25 mouse cellular contexts compared by ENCODE assay signal in genomic region chr11:75793351-75793750, GRCm38 (mm10). TPM values are rescaled to one million over a fixed set of nuclear protein-coding genes. Genes with fewer than 3 reads are reported as not detected.
"Had no signal": no experiment of that assay in that cellular context is flagged by ENCODE, and none has a peak within 500 bp of the region (broad histone marks: within the 10 kb centered on the region; RNA-seq: fewer than 3 reads in every experiment).

No protein-coding gene starts in this region.

- DNase-seq: gastrocnemius, adult 2 months; gastrocnemius, postnatal 10 days; gastrocnemius, postnatal 25 days; heart, adult 18-20 months; heart, postnatal 10 days; heart, postnatal 4 days; kidney, adult 18-20 months; kidney, adult 9 months; kidney, postnatal 14 days; kidney, postnatal 36 days; layer of hippocampus, adult 9-11 months; left cerebral cortex, postnatal 4 days had no signal

- H3K4me2 ChIP-seq: heart, embryonic 12.5 days; intestine, embryonic 15.5 days; kidney, embryonic 15.5 days; limb, embryonic 13.5 days; limb, embryonic 15.5 days; liver, embryonic 12.5 days had no signal

- H3K27ac ChIP-seq: gastrocnemius, adult 2 months; heart, embryonic 10.5 days; hindbrain, embryonic 14.5 days; intestine, embryonic 15.5 days; kidney, embryonic 15.5 days; kidney, postnatal 0 days; limb, embryonic 13.5 days; limb, embryonic 15.5 days; liver, embryonic 12.5 days had no signal

- ATAC-seq: forebrain, embryonic 16.5 days; inflammation-experienced regulatory T-cells, adult 6 months; intestine, embryonic 15.5 days; intestine, postnatal 0 days; liver, embryonic 12.5 days had no signal

- H3K9ac ChIP-seq: heart, embryonic 12.5 days; hindbrain, embryonic 14.5 days; intestine, embryonic 15.5 days; kidney, embryonic 15.5 days; limb, embryonic 13.5 days; limb, embryonic 15.5 days; liver, embryonic 12.5 days had no signal

- H3K36me3 ChIP-seq: heart, embryonic 10.5 days; heart, embryonic 12.5 days; intestine, embryonic 15.5 days; kidney, embryonic 15.5 days; limb, embryonic 13.5 days; limb, embryonic 15.5 days; liver, embryonic 12.5 days had no signal

- H3K4me3 ChIP-seq: gastrocnemius, adult 2 months; heart, embryonic 10.5 days; heart, embryonic 12.5 days; intestine, embryonic 15.5 days; kidney, embryonic 15.5 days; limb, embryonic 13.5 days; limb, embryonic 15.5 days; liver, embryonic 12.5 days had no signal

- H3K9me3 ChIP-seq: heart, embryonic 10.5 days; heart, embryonic 12.5 days; intestine, embryonic 15.5 days; kidney, embryonic 15.5 days; limb, embryonic 13.5 days; limb, embryonic 15.5 days; liver, embryonic 12.5 days had no signal

RNA-seq across cellular contexts. Expression of gene Doc2b, which starts 2.5 kb away (rescaled TPM):
- total RNA-seq: granulocyte monocyte progenitor cell, adult 5-6 weeks had no signal
- polyA plus RNA-seq: inflammation-experienced regulatory T-cells, adult 6 months had no signal
